Mouse (Mus musculus) E14TG2a.4 (cell line): ENCODE data around the gene Psmc5.
"Not testable (repeated sequence)": the region's sequence is repeated elsewhere in the genome, so short reads cannot be mapped to it uniquely, and the experiment has no call there.

Experiments
- H3K27me3 ChIP-seq: 2 replicates; pipeline ENCODE4 v1.6.1; 2014; ENCODE audit warnings: low read length, control low read depth; ENCODE audit not compliant: insufficient read depth
- H3K36me3 ChIP-seq: 2 replicates; pipeline ENCODE4 v1.6.1; 2014; ENCODE audit warnings: low read length, control low read depth; ENCODE audit not compliant: insufficient read depth
- H3K4me1 ChIP-seq: replicated peaks from 2 replicates; pipeline ENCODE4 v1.6.1; 2014; ENCODE audit warnings: low read depth, low read length, control low read depth
- H3K4me3 ChIP-seq: replicated peaks from 2 replicates; pipeline ENCODE4 v1.5.1; 2014; ENCODE audit warnings: mild to moderate bottlenecking, low read length
- H3K9me3 ChIP-seq: 2 replicates; pipeline ENCODE4 v1.6.1; 2014; ENCODE audit warnings: low read length, control low read depth
- CTCF ChIP-seq: conservative IDR thresholded peaks from 2 replicates; pipeline ENCODE4 v1.5.1; 2014; ENCODE audit warnings: low read length
- NANOG ChIP-seq: IDR thresholded peaks from 2 replicates; pipeline ENCODE4 v1.6.1; 2014; ENCODE audit warnings: borderline replicate concordance, low read length, mixed read lengths
- POU5F1 ChIP-seq: IDR thresholded peaks from 2 replicates; pipeline ENCODE4 v1.6.1; 2014; ENCODE audit warnings: low read length, borderline replicate concordance

The Psmc5 gene

DNA sequence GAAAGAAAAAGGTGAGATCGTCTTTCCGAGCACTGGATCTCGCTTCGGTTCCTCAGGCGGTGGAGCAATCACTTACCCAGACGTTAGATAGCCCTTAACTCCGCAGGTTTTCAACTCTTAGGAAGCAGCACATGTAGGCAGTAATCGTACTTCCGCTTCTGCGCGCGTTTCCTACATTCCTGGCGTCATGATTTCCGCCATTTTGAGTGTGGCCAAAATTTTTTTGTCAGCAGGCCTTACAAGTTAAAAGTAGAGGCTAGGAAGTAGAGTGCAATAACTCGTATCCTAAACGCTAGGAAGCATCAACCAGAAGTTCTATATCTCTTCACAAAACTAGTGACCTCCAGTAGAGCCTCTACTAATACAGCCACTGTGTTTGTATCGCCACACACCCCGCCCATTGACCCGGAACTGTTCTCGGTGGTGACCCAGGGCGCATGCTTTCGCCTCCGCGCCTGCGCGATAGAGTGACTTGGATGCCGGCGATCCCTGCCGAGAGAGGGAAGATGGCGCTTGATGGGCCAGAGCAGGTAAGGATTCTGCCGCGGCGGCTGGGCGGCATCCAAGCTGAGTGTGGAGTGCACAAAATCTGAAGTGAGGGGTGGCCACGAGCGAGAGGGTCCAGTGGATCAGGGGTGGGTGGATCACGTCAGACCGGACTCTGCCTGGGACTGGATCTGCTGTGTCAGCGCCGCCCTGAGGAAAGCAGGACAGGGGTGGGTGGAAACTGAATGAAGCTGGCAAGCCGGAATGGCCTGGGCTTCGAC is at the start of gene Psmc5, which contains the start of gene Ftsj3:
Gene Psmc5 (plus strand): TSS at position 470 of the 767 bp plus-strand sequence.
Gene Ftsj3 (minus strand): TSS at position 395 of the 767 bp plus-strand sequence.
- TF ChIP-seq POU5F1 (no peak), CTCF (no peak), NANOG (no peak)
- H3K36me3 ChIP-seq, result peaks cover 75% of the 10 kb centered on the region

DNA sequence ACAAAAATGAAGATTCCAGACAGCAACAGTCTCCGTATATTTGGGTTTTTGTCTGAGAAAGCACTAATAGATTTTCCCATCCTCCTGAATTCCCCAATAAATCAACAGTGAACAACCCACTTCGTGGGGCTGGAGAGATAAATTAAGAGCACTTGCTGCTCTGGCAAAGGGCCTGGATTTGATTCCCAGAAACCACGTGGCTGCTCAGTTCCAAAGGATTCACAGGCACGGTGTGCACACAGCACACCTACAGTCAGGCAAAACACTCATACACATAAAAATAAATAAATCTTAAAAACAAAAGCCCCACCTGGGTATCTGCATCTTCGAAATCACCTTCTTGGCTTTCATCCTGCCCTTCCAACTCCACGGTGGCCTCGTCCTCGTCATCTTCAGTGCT is 43.2 kb upstream of the Psmc5 start:
- peaks cover 21% of the 10 kb centered on the region for H3K4me1 ChIP-seq
- no peaks in the 10 kb centered on the region for H3K27me3 ChIP-seq
- no peak overlapping the region for H3K4me3 ChIP-seq
- no peaks in the 10 kb centered on the region for H3K9me3 ChIP-seq
- TF ChIP-seq POU5F1 (no peak), CTCF (no peak), NANOG (no peak)
- peaks cover 66% of the 10 kb centered on the region for H3K36me3 ChIP-seq

More for the DNA sequence above, at the start of gene Psmc5, which contains the start of gene Ftsj3:
- H3K4me3 ChIP-seq, result peak within 1 kb of the TSS; percentile 98
- H3K9me3 ChIP-seq, result no peaks in the 10 kb centered on the region
- H3K4me1 ChIP-seq, result peaks cover 69% of the 10 kb centered on the region
- no peaks in the 10 kb centered on the region for H3K27me3 ChIP-seq

DNA sequence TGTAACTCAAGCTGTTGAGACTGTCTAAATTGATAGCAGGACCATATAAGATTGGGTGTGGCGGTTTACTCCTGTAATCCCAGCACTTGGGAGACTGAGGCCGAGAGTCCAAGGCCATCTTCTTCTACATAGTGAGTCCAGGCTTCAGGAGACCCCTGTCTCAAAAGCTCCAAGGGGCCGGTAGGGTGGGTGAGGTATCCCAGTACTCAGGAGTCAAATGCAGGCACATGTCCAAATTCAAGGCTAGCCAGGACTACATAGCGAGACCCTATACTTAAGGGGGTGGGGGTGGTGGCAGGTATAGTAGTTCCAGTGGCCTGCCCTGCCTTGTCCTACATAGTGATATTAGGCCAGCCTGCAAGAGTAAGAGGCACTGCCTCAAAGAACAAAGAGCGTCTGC is 41.1 kb upstream of the Psmc5 start:
- H3K9me3 ChIP-seq, result no peaks in the 10 kb centered on the region
- peak overlapping the region; percentile 99 for H3K4me3 ChIP-seq
- H3K36me3 ChIP-seq, result peaks cover 46% of the 10 kb centered on the region
- H3K4me1 ChIP-seq, result peaks cover 30% of the 10 kb centered on the region
- H3K27me3 ChIP-seq, result no peaks in the 10 kb centered on the region
- TF ChIP-seq NANOG, result no peak
- TF ChIP-seq POU5F1, result no peak
- no peak for TF ChIP-seq CTCF

DNA sequence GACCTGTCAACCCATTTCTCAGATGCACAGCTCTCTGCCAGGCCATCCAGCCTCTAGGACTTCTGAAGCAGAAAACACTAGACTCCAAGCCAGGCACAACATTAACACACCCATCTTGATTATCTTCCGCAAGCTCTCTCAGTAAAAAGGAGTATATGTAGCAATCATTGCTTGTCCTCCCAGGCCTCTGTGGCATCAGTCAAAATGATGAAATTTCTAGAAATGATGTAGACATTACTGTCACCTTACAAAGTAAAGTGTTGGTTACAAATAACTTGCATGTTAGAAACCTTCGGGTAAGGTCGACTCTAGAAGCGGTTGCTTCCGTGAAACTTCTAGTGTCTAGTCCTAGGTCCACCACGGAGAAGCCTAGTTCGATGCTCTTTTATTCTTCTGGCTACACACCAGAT is 40.5 kb upstream of the Psmc5 start:
- TF ChIP-seq POU5F1 (no peak), NANOG (no peak), CTCF (no peak)
- Histone ChIP-seq H3K9me3 (no peaks in the 10 kb centered on the region), H3K4me3 (peak overlapping the region; percentile 99), H3K27me3 (no peaks in the 10 kb centered on the region), H3K36me3 (peaks cover 40% of the 10 kb centered on the region), H3K4me1 (peaks cover 30% of the 10 kb centered on the region)

DNA sequence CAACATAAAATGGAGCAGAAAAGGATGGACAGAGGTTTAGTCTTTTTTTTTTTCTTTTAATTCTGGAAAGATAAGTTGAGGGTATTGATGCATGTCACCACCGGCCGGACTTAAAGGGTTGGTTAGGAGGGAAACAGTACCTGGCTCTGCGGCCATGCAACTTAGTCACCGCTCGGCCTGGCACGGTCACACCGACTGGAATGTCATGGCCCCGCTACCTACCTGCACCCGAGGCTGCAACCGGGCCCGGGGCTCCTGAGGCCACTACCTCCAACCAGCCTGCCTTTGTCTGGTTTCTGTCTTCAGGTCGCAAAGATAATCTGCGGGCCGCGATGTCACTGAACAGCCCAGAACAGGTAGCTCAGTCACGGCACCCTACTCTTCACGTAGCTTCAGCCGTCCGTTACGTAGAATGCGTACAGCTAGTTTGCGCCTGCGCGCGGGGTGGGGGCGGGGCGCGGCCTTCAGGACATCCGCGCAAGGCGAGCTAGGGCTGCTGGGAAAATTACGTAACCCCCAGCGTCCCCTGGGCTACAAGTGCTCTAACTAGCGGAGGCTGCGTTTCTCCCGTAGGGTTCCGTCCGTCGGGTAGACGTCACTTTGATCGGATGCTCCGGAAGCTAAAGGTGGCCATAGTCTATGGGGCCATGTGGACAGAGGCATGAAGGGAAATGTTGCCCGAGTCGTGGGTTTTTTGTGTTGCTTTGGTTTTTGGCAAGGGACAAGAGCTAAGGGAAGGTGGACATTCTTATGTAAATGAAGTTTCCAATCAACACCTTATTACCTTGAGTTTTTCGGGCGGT is 39.8 kb upstream of the Psmc5 start, which contains the start of gene Ccdc47:
Gene Ccdc47 (minus strand): TSS at position 418 of the 803 bp plus-strand sequence.
- H3K4me1 ChIP-seq, result peaks cover 33% of the 10 kb centered on the region
- peak within 1 kb of the TSS; percentile 99 for H3K4me3 ChIP-seq
- no peaks in the 10 kb centered on the region for H3K9me3 ChIP-seq
- H3K27me3 ChIP-seq, result no peaks in the 10 kb centered on the region
- peaks cover 37% of the 10 kb centered on the region for H3K36me3 ChIP-seq
- TF ChIP-seq CTCF, result no peak
- no peak for TF ChIP-seq NANOG
- TF ChIP-seq POU5F1, result no peak

DNA sequence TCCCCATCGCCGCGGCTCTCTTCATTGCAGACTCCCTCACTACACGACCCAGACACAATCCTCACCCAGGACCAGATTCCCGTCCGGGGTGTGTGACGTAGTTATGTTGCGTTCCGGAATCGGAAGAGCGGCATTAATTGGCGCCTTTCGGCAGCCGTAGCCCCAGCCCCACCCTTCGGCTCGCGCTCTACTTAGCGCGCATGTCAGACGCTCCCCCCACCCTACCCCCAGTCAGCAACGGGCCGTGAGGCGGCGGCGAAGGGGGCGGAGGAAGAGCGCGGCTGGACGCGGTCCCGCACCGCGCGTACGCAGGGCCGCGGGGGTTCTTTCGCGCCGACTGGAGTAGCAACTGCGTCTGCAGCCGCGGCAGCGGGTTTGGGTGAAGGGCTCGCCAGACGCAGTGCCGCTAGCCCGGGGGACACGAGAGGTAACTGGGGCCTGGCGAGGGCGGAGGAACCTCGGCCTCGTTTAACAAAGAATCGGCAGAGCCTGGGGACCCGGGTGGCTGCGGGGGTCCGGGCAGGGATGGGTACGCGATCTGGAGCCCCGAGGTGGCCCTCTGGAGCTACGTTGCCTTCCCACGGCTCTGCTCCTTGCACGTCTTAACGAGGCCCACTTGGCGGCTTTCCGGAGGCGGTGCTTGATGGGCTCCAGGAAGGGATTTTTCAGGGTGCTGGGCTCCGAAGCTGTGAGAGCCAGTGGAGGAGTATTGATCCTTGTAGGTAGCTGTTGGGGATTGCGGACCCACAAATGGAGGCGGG is 39.0 kb upstream of the Psmc5 start, which contains the start of gene Ddx42:
Gene Ddx42 (plus strand): TSS at position 197 of the 761 bp plus-strand sequence.
- H3K27me3 ChIP-seq, result no peaks in the 10 kb centered on the region
- peaks cover 29% of the 10 kb centered on the region for H3K36me3 ChIP-seq
- TF ChIP-seq POU5F1 (no peak), CTCF (no peak), NANOG (no peak)
- peak within 1 kb of the TSS; percentile 99 for H3K4me3 ChIP-seq
- peaks cover 33% of the 10 kb centered on the region for H3K4me1 ChIP-seq
- H3K9me3 ChIP-seq, result no peaks in the 10 kb centered on the region

DNA sequence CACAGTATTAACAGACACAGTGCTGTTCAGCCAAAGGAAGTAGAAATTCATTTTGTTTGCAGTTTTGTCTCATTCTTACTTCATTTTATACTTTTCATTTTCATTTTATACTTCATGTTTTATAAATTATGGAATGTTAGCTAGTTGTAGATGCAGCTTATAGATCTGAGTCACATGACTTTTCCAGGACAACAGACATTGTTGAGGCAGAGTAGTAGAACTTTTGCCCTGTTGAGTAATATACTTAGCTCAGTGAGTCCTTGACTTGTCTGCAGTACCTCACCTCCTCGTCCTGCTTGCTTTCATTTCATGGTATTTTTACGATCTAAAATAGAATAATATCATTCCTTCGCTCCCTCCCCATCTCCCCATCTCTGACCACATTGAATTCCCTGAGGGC is 35.4 kb upstream of the Psmc5 start:
- no peaks in the 10 kb centered on the region for H3K27me3 ChIP-seq
- no peaks in the 10 kb centered on the region for H3K9me3 ChIP-seq
- peaks cover 27% of the 10 kb centered on the region for H3K36me3 ChIP-seq
- H3K4me3 ChIP-seq, result no peak overlapping the region
- no peak for TF ChIP-seq POU5F1
- no peak for TF ChIP-seq NANOG
- TF ChIP-seq CTCF, result no peak
- H3K4me1 ChIP-seq, result peaks cover 23% of the 10 kb centered on the region

DNA sequence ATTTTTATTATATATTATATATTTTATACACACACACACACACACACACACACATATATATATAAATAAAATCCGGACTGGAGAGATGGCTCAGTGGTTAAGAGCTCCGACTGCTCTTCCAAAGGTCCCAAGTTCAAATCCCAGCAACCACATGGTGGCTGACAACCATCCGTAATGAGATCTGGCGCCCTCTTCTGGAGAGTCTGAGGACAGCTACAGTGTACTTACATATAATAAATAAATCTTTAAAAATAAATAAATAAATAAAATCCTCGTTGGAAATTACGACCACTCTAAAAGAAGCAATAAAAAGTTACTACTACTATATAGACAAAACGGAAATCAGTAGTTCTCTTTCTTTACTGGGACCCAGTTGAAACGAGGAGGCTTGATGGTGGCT is 22.0 kb upstream of the Psmc5 start:
- not testable (repeated sequence) for H3K9me3 ChIP-seq, H3K27me3 ChIP-seq, H3K4me3 ChIP-seq, H3K4me1 ChIP-seq
- H3K36me3 ChIP-seq, result peaks cover 86% of the 10 kb centered on the region
- TF ChIP-seq CTCF, result peak; percentile 38; the same call in 1 of the 2 replicates
